Mouse (Mus musculus): ENCODE measurements around the gene Defb23.
A peak's percentile ranks its signal among the peaks of the same experiment; 100 is the strongest.

Defb23 gene

GRCm38 (mm10) chr2:152464570-152465150, at the start of gene Defb23:
TSS of gene Defb23 (minus strand) at chr2:152464620.
- DNase-seq (ENCODE audit: low spot score), result no peak

GRCm38 (mm10) chr2:152511592-152511991, 47.2 kb upstream of the Defb23 start, which contains the start of gene Defb26:
TSS of gene Defb26 (minus strand) at chr2:152511692.
- DNase-seq (ENCODE audit: low spot score), result no peak

- DNase-seq (ENCODE audit: low spot score), result no peak
These were observed 39.5 kb upstream of the Defb23 start for GRCm38 (mm10) chr2:152503950-152504349.

GRCm38 (mm10) chr2:152500863-152501229, 36.4 kb upstream of the Defb23 start:
- no peak for DNase-seq (ENCODE audit: low spot score)

GRCm38 (mm10) chr2:152500204-152500862, 35.9 kb upstream of the Defb23 start:
- no peak for DNase-seq (ENCODE audit: low spot score)

GRCm38 (mm10) chr2:152498020-152498419, 33.6 kb upstream of the Defb23 start:
- no peak for DNase-seq (ENCODE audit: low spot score)

GRCm38 (mm10) chr2:152493151-152493550, 28.7 kb upstream of the Defb23 start:
- no peak for DNase-seq (ENCODE audit: low spot score)

GRCm38 (mm10) chr2:152490038-152490437, 25.6 kb upstream of the Defb23 start, which contains the start of gene Defb22:
TSS of gene Defb22 (minus strand) at chr2:152490138.
- DNase-seq (ENCODE audit: low spot score), result no peak

GRCm38 (mm10) chr2:152487024-152487423, 22.6 kb upstream of the Defb23 start:
- DNase-seq (ENCODE audit: low spot score), result no peak

- DNase-seq (ENCODE audit: low spot score), result no peak
These were observed 17.3 kb upstream of the Defb23 start for GRCm38 (mm10) chr2:152481726-152482125.

GRCm38 (mm10) chr2:152480881-152481280, 16.5 kb upstream of the Defb23 start:
- no peak for DNase-seq (ENCODE audit: low spot score)

GRCm38 (mm10) chr2:152476763-152477162, 12.3 kb upstream of the Defb23 start, which contains the start of gene Defb20:
TSS of gene Defb20 (plus strand) at chr2:152477063.
- DNase-seq (ENCODE audit: low spot score), result no peak

GRCm38 (mm10) chr2:152472434-152472833, 8.0 kb upstream of the Defb23 start:
- no peak for DNase-seq (ENCODE audit: low spot score)

GRCm38 (mm10) chr2:152470973-152471372, 6.6 kb upstream of the Defb23 start:
- peak; percentile 23 for DNase-seq (ENCODE audit: low spot score)

GRCm38 (mm10) chr2:152459241-152459640, 5.2 kb downstream of the Defb23 start:
- no peak for DNase-seq (ENCODE audit: low spot score)

- no peak for DNase-seq (ENCODE audit: low spot score)
These were observed 12.2 kb downstream of the Defb23 start for GRCm38 (mm10) chr2:152452101-152452781.

- peak; percentile 37 for DNase-seq (ENCODE audit: low spot score)
These were observed 14.2 kb downstream of the Defb23 start for GRCm38 (mm10) chr2:152450241-152450640.

GRCm38 (mm10) chr2:152447461-152447860, 17.0 kb downstream of the Defb23 start:
- DNase-seq (ENCODE audit: low spot score), result no peak

- no peak for DNase-seq (ENCODE audit: low spot score)
These were observed 17.8 kb downstream of the Defb23 start for GRCm38 (mm10) chr2:152446642-152447041.

GRCm38 (mm10) chr2:152443281-152443680, 21.1 kb downstream of the Defb23 start:
- no peak for DNase-seq (ENCODE audit: low spot score)

GRCm38 (mm10) chr2:152442322-152442721, 22.1 kb downstream of the Defb23 start:
- no peak for DNase-seq (ENCODE audit: low spot score)

GRCm38 (mm10) chr2:152439833-152440232, 24.6 kb downstream of the Defb23 start:
- no peak for DNase-seq (ENCODE audit: low spot score)

- DNase-seq (ENCODE audit: low spot score), result no peak
These were observed 25.5 kb downstream of the Defb23 start for GRCm38 (mm10) chr2:152438963-152439362.

All from urinary bladder, postnatal 25 days (tissue).